Mouse (Mus musculus) forebrain, embryonic 12.5 days (tissue): ENCODE measurements around the gene Sec31a. TPM values are rescaled to one million over a fixed set of nuclear protein-coding genes. Genes with fewer than 3 reads are reported as not detected.
"Not testable (repeated sequence)": the region's sequence is repeated elsewhere in the genome, so short reads cannot be mapped to it uniquely, and the experiment has no call there.

Experiments
- ATAC-seq: fragments of 200-750 bp; cut with Nextera tagmentation; 2 replicates; pipeline ENCODE4 v1.8.0; 2017; ENCODE audit warnings: moderate TSS enrichment; ENCODE audit not compliant: low FRiP score
- H3K27ac ChIP-seq: fragments of 300-500 bp; sonication (generic); 2 replicates; pipeline ENCODE4 v1.5.1; 2016; ENCODE audit warnings: mild to moderate bottlenecking
- H3K27me3 ChIP-seq: fragments of 300-500 bp; sonication (generic); 2 replicates; pipeline ENCODE4 v1.6.1; 2016; ENCODE audit warnings: mild to moderate bottlenecking
- H3K36me3 ChIP-seq: fragments of 300-500 bp; sonication (generic); replicated peaks from 2 replicates; pipeline ENCODE4 v1.6.1; 2016; ENCODE audit warnings: mild to moderate bottlenecking
- H3K4me1 ChIP-seq: fragments of 300-500 bp; sonication (generic); 2 replicates; pipeline ENCODE4 v1.6.1; 2016
- H3K4me2 ChIP-seq: fragments of 300-500 bp; sonication (generic); 2 replicates; pipeline ENCODE4 v1.6.1; 2016; ENCODE audit warnings: mild to moderate bottlenecking, moderate library complexity
- H3K4me3 ChIP-seq: fragments of 300-500 bp; sonication (generic); replicated peaks from 2 replicates; pipeline ENCODE4 v1.5.1; 2016; ENCODE audit warnings: mild to moderate bottlenecking
- H3K9ac ChIP-seq: fragments of 300-500 bp; sonication (generic); 2 replicates; pipeline ENCODE4 v1.6.1; 2016; ENCODE audit warnings: mild to moderate bottlenecking
- H3K9me3 ChIP-seq: fragments of 300-500 bp; sonication (generic); 2 replicates; pipeline ENCODE4 v1.6.1; 2016
- WGBS: fragments of 180-500 bp; shearing (Covaris S2); methylation state at CpG from one replicate; pipeline ENCODE4 v1.1.7; 2016; 5-methylcytosine and 5-hydroxymethylcytosine counted together
- polyA plus RNA-seq: library from polyadenylated mRNA; unstranded; fragments of >200 nt; fragmentation: Nextera tagmentation; extraction: Ambion mirVana; gene quantifications from 2 replicates; pipeline ENCODE4 v1.2.1, GENCODE M21; 2016

Gene Sec31a
- polyA plus RNA-seq, 1 experiment from 2014 or later, result 96.3 TPM

DNA sequence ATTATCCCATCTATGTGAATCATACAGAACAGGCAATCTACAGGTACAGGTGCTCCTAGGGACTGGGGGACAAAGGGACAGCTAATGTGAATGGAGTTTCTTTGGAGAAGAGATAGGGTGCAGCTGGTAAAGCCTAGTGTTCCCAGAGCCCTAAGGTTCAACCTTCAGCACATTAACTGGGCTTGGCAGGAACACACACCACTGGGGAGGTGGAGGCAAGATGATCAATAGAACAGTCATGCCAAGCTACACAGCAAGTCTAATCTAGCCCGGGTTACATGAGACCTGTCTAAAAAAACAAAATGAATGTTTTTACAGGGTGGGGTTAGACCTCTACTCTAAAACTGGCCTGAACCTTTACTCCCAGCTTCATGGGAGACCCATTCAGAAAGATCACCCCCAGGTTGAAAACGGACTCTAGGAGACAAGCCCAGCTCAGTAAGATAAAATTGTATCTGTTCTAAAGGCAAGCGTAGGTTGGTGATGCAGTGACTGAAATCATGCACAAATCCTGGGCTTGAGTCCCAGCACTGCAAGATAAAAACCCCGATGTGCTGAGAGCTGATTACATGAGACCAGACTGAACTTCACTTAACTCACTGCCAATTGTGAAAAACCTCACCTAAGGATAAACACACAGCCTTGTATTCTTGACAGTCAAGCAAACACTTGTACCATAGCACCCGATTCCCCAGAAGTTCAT, 12.1 kb upstream of the Sec31a start:
- Histone ChIP-seq H3K9me3 (no peaks in the 10 kb centered on the region), H3K27ac (no peak overlapping the region), H3K36me3 (peaks cover 47% of the 10 kb centered on the region), H3K4me1 (peaks cover 59% of the 10 kb centered on the region), H3K27me3 (no peaks in the 10 kb centered on the region), H3K9ac (peak overlapping the region; percentile 90), H3K4me3 (peak overlapping the region; percentile 77), H3K4me2 (peak overlapping the region; percentile 82)
- 16% methylated on average over 5 of the region's 5 CpGs for WGBS
- ATAC-seq, result no peak

DNA sequence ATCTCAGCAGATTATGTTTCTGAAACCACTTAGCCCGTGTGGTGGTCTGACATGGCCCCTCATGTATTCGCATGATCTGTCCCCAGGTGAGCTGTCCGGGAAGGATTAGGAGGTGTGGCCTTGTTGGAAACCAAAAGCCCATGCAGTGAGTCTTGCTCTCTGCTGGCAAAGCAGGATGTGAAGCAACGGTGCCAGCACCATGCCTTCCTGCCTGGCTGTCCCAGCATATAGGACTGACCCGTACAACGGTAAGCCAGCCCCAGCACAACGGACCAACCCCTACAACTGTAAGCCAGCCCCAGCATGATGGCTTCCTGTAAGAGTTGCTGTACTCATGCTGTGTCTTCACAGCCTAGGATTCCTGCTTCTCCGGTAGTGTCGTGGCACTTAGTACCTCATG, 11.2 kb upstream of the Sec31a start:
- H3K9ac ChIP-seq, result peak overlapping the region; percentile 90
- H3K4me2 ChIP-seq, result peak overlapping the region; percentile 82
- ATAC-seq, result no peak
- H3K4me1 ChIP-seq, result peaks cover 66% of the 10 kb centered on the region
- WGBS, result 66% methylated on average over 9 of the region's 9 CpGs
- H3K27me3 ChIP-seq, result no peaks in the 10 kb centered on the region
- H3K27ac ChIP-seq, result peak overlapping the region; percentile 21; the same call in 1 of the 2 replicates
- H3K36me3 ChIP-seq, result peaks cover 56% of the 10 kb centered on the region
- no peaks in the 10 kb centered on the region for H3K9me3 ChIP-seq
- H3K4me3 ChIP-seq, result peak overlapping the region; percentile 77

DNA sequence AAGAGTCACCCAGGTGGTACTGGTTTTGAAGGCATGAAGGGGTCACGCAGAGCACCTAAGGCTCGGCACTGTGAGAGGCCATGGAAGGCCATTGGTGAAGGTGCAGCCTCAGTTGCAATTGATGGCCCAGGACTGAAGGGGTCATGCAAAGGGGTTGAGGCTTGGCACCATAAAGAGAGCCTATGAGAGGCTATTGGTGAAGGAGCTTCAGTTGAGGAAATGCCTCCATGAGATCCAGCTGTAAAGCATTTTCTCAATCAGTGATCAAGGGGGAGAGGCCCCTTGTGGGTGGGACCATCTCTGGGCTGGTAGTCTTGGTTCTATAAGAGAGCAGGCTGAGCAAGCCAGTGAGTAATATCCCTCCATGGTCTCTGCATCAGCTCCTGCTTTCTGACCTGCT, 9.8 kb upstream of the Sec31a start:
- not testable (repeated sequence) for H3K27me3 ChIP-seq, H3K9me3 ChIP-seq, H3K4me3 ChIP-seq, H3K9ac ChIP-seq, H3K27ac ChIP-seq, ATAC-seq
- H3K4me2 ChIP-seq, result peak overlapping the region; percentile 82; the same call in 1 of the 2 replicates
- H3K36me3 ChIP-seq, result peaks cover 69% of the 10 kb centered on the region
- H3K4me1 ChIP-seq, result peaks cover 66% of the 10 kb centered on the region
- 91% methylated on average over 2 of the region's 2 CpGs for WGBS

DNA sequence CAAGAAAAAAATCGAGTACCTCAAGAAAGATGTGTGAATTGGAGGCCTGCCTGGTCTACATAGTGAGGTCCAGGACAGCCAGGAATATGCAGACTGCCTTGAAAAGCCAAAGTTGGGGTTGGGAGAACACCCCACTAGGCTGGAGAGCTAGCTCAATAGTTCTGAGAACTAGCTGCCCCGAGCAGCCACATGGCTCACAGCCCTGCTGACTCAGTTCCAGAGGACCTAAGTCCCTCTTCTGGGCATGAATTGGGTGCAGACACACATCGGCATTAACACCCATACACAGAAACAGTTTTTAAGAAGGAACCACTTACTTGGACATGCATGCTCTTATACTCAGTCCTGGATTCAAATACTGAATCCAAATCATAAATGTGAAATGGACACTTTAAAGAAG, 8.2 kb upstream of the Sec31a start:
- Histone ChIP-seq H3K9ac (no peak overlapping the region), H3K4me2 (peak overlapping the region; percentile 19)
- ATAC-seq, result no peak

DNA sequence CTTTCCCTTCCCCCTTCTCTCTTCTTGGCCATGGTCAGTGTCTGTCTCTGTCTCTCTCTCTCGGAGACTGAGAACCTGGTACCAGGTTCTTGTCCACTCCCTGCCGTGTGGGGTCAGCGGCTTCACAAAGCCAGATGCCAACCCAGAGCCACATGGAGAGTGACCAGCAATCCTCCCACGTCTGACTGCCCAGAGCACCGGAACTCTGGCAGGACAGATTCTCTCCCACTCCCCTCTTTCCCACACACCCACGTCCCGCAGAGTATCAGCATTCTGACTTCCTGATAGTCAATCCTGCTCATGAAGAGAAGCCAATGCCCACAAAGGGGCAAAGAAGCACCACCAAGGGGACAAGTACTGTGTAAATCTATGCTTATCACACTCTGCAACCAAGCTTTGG, 7.6 kb upstream of the Sec31a start:
- H3K27me3 ChIP-seq, result no peaks in the 10 kb centered on the region
- no peak overlapping the region for H3K4me3 ChIP-seq
- H3K36me3 ChIP-seq, result peaks cover 90% of the 10 kb centered on the region
- no peak overlapping the region for H3K27ac ChIP-seq
- H3K4me2 ChIP-seq, result peak overlapping the region; percentile 19; the same call in 1 of the 2 replicates
- no peak for ATAC-seq
- peaks cover 56% of the 10 kb centered on the region for H3K4me1 ChIP-seq
- 81% methylated on average over 7 of the region's 7 CpGs for WGBS
- H3K9ac ChIP-seq, result no peak overlapping the region
- H3K9me3 ChIP-seq, result no peaks in the 10 kb centered on the region

More for the DNA sequence above, 8.2 kb upstream of the Sec31a start:
- peaks cover 56% of the 10 kb centered on the region for H3K4me1 ChIP-seq
- H3K4me3 ChIP-seq, result no peak overlapping the region
- peaks cover 83% of the 10 kb centered on the region for H3K36me3 ChIP-seq
- no peaks in the 10 kb centered on the region for H3K9me3 ChIP-seq
- 83% methylated on average over 3 of the region's 3 CpGs for WGBS
- H3K27ac ChIP-seq, result no peak overlapping the region
- H3K27me3 ChIP-seq, result no peaks in the 10 kb centered on the region

DNA sequence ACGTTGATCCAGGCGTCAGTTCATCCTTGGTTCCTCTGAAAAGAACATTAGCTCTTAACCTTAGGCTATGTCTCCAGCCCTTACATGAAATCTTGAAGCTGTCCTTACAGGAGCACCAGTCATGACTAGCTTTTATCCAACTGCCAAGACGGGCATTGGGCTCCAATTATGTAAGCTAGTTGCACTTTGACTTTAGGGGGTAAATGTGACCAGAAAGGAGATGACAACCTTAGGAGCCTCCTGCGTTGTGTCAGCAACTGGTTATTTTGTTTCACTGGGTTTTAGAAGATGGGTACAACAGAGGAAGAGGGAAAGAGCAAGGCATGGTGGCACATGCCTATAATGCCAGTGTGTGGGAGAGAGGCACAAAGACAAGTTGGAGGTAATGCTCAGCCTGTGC, 2.8 kb upstream of the Sec31a start:
- Histone ChIP-seq H3K4me1 (peaks cover 27% of the 10 kb centered on the region), H3K27ac (0 out of 2 replicates have a peak overlapping the region, but pooled peaks have one; percentile 19), H3K36me3 (peaks cover 52% of the 10 kb centered on the region), H3K9me3 (no peaks in the 10 kb centered on the region), H3K4me3 (no peak overlapping the region), H3K4me2 (no peak overlapping the region), H3K27me3 (no peaks in the 10 kb centered on the region), H3K9ac (no peak overlapping the region)
- WGBS, result 71% methylated on average over 4 of the region's 4 CpGs
- no peak for ATAC-seq

DNA sequence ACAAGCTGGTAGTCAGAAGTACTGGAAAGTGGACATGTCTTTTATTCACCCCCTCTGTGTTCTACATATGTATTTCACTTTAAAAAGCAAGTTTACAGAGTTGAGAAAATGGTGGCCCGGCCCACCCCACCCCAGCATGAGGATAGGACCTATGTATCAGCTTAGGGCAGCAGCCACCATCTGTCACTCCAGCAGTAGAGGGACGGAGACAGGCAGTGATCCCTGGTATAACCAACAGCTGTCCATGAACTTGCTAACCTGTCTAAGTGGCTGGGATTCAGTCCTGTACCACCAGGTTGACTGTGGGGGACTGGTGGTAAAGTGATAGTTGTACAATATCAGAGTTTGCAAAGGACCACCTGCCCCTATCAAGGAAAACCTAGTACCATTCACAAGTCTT, 2.0 kb upstream of the Sec31a start:
- H3K36me3 ChIP-seq, result peaks cover 45% of the 10 kb centered on the region
- no peak overlapping the region for H3K9ac ChIP-seq
- no peak overlapping the region for H3K27ac ChIP-seq
- no peak overlapping the region for H3K4me3 ChIP-seq
- 88% methylated on average over 2 of the region's 2 CpGs for WGBS
- H3K4me1 ChIP-seq, result peaks cover 19% of the 10 kb centered on the region
- no peak overlapping the region for H3K4me2 ChIP-seq
- H3K27me3 ChIP-seq, result no peaks in the 10 kb centered on the region
- no peak for ATAC-seq
- H3K9me3 ChIP-seq, result no peaks in the 10 kb centered on the region

DNA sequence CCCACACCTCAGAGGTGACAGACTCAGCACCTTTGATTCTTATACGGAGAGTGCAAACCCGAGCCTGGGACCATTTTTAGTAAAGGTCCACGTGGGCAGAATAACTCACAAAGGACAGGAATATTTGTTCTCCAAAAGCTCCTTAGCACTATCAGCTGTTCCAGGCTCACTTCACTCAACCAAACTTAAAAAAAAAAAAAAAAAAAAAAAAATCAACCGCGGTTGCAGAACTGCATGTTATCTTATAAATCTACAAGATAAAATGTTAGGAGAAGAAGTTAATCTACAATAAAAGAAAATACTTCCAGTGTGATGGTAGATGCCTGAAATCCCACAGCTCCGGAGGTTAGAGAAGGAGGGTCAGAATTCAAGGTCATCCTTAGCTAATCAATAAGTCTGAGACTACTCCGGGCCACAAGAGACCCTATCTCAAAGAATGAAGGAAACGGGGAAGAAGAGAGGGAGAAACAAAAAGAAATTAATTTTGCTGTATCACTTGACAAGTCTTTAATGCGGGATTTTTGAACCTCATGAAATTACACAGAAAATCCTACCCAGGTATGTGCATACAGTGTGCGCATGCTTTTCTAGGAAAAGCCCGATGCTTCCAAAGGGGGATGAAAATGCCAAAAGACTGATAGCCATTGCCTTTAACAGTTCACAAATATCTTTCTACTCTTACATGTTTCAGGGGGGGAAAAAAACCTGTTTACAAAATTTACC, 1.4 kb downstream of the Sec31a start:
- Histone ChIP-seq H3K4me2 (peak overlapping the region; percentile 65), H3K9ac (0 out of 2 replicates have a peak overlapping the region, but pooled peaks have one; percentile 7), H3K27ac (no peak overlapping the region), H3K4me3 (peak overlapping the region; percentile 89; the same call in 1 of the 2 replicates), H3K27me3 (no peaks in the 10 kb centered on the region), H3K9me3 (no peaks in the 10 kb centered on the region), H3K4me1 (peaks cover 13% of the 10 kb centered on the region), H3K36me3 (peaks cover 13% of the 10 kb centered on the region)
- ATAC-seq, result no peak
- 81% methylated on average over 11 of the region's 11 CpGs for WGBS

DNA sequence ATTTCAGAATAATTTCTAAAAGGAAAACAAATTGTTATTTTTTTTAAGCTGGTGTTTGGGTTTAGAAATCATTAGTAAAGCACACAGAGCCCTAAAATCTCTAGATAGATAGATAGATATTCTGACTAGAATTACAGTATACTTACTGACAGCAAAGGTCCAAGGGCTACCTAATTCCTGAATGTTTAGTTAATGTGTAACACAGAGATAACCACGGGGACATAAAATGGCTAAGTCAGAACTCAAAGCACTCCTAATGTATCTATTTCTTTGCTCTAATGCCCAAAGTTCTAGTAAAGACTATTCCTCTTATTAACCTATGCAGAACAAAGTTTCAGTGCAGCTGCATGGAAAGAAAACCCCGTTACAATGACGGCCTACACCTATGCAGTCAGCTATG, 3.1 kb downstream of the Sec31a start:
- Histone ChIP-seq H3K4me3 (no peak overlapping the region), H3K4me2 (no peak overlapping the region), H3K9me3 (no peaks in the 10 kb centered on the region), H3K27ac (no peak overlapping the region), H3K9ac (no peak overlapping the region), H3K36me3 (no peaks in the 10 kb centered on the region), H3K27me3 (no peaks in the 10 kb centered on the region), H3K4me1 (peaks cover 13% of the 10 kb centered on the region)
- no peak for ATAC-seq
- 88% methylated on average over 3 of the region's 3 CpGs for WGBS

DNA sequence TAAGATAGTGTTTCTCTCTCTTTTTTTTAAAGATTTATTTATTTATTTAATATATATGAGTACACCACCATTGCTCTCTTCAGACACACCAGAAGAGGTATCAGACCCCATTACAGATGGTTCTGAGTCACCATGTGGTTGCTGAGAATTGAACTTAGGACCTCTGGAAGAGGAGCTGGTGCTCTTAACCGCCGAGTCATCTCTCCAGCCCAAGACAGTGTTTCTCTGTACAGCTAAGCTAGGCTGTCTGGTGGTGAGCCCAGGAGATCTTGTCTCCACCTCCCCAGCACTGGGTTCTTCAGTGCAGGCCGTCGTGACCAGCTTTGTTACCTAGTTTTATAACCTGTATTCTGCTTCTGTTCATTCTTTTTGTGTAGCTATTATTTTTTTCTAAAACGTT, 5.8 kb downstream of the Sec31a start:
- 90% methylated on average over 5 of the region's 5 CpGs for WGBS
- no peak for ATAC-seq
- Histone ChIP-seq H3K9me3 (no peaks in the 10 kb centered on the region), H3K27ac (no peak overlapping the region), H3K27me3 (no peaks in the 10 kb centered on the region), H3K36me3 (peaks cover 12% of the 10 kb centered on the region; the same call in 1 of the 2 replicates), H3K4me1 (peaks cover 9% of the 10 kb centered on the region), H3K9ac (no peak overlapping the region), H3K4me2 (no peak overlapping the region), H3K4me3 (no peak overlapping the region)

DNA sequence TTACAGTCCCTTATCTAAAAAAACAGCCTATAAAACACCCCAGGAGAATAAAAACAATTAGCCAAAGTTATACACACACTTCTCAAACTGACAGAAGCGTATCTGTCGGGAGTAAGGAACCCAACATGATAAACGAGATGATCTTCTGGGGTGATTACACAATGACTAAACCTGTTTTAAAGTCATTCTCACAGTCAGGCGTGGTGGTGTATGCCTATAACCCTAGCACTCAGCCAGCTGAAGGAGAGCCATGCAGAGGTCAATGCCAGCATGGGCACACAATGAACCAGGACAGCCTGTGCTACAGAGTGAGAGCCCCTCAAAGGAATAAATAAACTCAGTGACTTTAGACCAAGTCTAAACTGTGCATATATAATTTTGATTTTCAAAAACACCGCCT, 7.5 kb downstream of the Sec31a start:
- H3K36me3 ChIP-seq, result peaks cover 23% of the 10 kb centered on the region
- no peaks in the 10 kb centered on the region for H3K9me3 ChIP-seq
- H3K4me3 ChIP-seq, result no peak overlapping the region
- H3K27me3 ChIP-seq, result no peaks in the 10 kb centered on the region
- no peak for ATAC-seq
- no peaks in the 10 kb centered on the region for H3K4me1 ChIP-seq
- no peak overlapping the region for H3K9ac ChIP-seq
- whole genome bisulfite sequencing, result 88% methylated on average over 5 of the region's 5 CpGs
- H3K4me2 ChIP-seq, result no peak overlapping the region
- no peak overlapping the region for H3K27ac ChIP-seq

DNA sequence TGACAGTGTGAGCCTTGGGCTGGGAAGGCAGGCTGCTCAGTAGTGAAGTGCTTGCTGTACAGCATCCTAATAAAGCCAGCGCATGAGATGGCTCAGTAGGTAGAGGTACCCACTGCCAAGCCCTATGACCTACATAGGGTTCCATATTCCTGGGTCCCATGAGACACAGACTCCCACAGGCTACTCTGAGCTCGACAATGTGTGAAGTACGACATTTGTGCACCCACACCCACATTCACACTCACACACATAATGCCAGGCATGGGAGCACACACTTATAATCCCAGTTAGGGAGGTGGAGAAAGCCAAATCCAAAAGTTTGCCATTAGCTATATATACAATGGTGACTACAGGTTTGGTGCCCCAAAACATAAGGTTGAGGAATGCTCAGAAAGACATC, 19.3 kb downstream of the Sec31a start:
- no peak overlapping the region for H3K9ac ChIP-seq
- 95% methylated on average over 3 of the region's 3 CpGs for WGBS
- no peak overlapping the region for H3K4me2 ChIP-seq
- no peak overlapping the region for H3K27ac ChIP-seq
- H3K4me1 ChIP-seq, result no peaks in the 10 kb centered on the region
- no peaks in the 10 kb centered on the region for H3K27me3 ChIP-seq
- no peak for ATAC-seq
- no peaks in the 10 kb centered on the region for H3K9me3 ChIP-seq
- no peak overlapping the region for H3K4me3 ChIP-seq
- H3K36me3 ChIP-seq, result peaks cover 67% of the 10 kb centered on the region
